Mouse (Mus musculus): ENCODE results near the gene C1qtnf12. TPM values are rescaled to one million over a fixed set of nuclear protein-coding genes. Genes with fewer than 3 reads are reported as not detected.

C1qtnf12 gene
- polyA plus RNA-seq, 1 experiment, result 19.3 TPM

DNA sequence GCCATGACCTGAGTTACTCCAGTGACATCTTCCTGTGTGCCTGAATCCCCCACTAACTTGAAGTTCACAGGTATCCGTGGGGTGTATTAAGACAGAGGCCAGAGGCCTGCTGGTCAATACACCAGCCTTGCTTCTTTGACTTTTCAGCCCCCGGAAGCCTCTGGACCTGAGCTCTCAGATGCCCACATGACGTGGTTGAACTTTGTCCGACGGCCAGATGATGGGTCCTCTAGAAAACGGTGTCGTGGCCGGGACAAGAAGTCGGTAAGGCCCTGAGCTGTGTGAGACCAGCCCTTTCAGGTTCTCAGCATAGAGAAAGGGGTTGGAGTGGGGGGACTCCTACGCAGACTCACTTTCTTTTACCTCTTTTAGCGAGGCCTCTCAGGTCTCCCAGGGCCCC, 2.3 kb downstream of the C1qtnf12 start:
- no peak for TF ChIP-seq POLR2A (IDR thresholded peaks at IDR 0.05; ENCODE audit: extremely low read depth, insufficient read depth, low read length)
- no peak for TF ChIP-seq CTCF (IDR thresholded peaks at IDR 0.05; ENCODE audit: extremely low read depth, insufficient read depth, low read length)
- no peaks in the 10 kb centered on the region; the same call in 1 of the 2 replicates for H3K4me1 ChIP-seq (ENCODE audit: control insufficient read depth, insufficient read depth, low read length)
- H3K4me3 ChIP-seq (ENCODE audit: insufficient read depth, low read length), result no peak overlapping the region
- H3K27ac ChIP-seq (ENCODE audit: insufficient read depth, low read length), result no peak overlapping the region

DNA sequence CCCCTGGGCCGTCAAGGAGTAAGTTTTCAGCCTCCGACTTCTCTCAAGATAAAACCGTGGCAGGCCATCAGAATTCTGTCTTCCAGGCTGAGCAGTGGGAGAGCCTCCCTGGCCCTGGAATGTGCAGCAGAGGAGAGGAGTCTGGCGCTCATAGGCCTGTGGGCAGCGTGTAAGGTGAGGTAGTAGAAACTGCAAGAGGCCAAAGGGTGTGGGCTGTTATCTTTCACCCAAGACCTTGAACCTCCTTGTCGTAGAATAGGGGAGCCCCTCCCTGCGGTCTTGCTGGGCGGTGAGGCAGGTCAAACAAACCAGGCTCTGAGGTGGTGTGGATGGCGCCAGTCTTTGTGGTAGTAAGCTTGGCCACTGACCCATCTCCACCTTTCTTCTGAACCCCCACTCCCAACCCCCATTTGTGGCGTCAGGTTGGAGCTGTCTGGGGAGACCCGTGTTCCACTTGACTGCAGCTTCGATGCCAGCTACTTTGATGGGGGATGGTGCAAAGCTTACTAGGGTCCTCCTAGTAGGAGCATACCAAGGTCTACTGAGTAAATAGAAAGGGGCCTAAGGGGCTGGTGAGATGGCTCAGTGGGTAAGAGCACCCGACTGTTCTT, 7.0 kb downstream of the C1qtnf12 start:
- Histone ChIP-seq H3K4me3 (ENCODE audit: insufficient read depth, low read length) (no peak overlapping the region), H3K4me1 (ENCODE audit: control insufficient read depth, insufficient read depth, low read length) (no peaks in the 10 kb centered on the region), H3K27ac (ENCODE audit: insufficient read depth, low read length) (no peak overlapping the region)
- TF ChIP-seq CTCF (IDR thresholded peaks at IDR 0.05; ENCODE audit: extremely low read depth, insufficient read depth, low read length), result no peak
- TF ChIP-seq POLR2A (IDR thresholded peaks at IDR 0.05; ENCODE audit: extremely low read depth, insufficient read depth, low read length), result no peak

DNA sequence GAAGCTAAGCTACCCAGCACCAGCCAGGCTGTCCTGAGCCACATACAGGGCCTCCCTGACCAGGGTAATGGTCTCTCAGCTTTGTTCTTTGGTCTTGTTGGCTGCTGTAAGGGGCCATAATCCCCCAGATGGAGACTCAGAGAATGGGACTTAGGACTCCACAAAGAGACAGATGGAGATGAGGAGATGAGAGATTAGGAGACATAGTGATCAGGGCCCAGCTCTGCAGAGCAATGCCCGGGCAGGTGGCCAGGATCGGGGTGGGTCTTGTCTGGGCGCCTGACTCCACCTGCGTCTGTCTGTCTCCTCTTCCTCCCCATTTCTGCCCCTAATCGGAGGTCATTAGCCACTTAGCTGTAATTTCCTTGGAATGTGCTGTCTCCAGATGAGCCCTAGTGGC, 8.2 kb downstream of the C1qtnf12 start:
- TF ChIP-seq CTCF (IDR thresholded peaks at IDR 0.05; ENCODE audit: extremely low read depth, insufficient read depth, low read length) (no peak), POLR2A (IDR thresholded peaks at IDR 0.05; ENCODE audit: extremely low read depth, insufficient read depth, low read length) (no peak)
- Histone ChIP-seq H3K4me1 (ENCODE audit: control insufficient read depth, insufficient read depth, low read length) (no peaks in the 10 kb centered on the region), H3K4me3 (ENCODE audit: insufficient read depth, low read length) (no peak overlapping the region), H3K27ac (ENCODE audit: insufficient read depth, low read length) (no peak overlapping the region)

DNA sequence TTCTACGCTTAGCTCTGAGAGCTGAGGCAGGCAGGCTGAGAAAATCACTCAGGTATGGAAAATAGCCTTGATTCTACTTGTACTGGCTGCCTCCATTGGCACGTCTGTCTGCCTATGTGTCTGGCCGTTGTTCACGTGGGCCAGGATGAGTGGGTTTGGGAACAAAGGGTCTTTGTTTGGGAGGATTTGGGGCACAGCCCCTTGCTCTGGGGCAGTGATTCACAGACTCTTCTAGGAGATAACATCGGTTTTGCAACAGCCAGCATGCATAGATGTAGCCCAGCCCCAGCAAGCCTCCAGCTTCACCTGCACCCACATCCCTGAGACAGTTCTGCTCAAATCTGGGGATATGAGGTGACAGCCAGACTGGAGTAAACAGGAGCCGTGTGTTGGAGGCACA, 10.5 kb downstream of the C1qtnf12 start:
- TF ChIP-seq POLR2A (IDR thresholded peaks at IDR 0.05; ENCODE audit: extremely low read depth, insufficient read depth, low read length) (no peak), CTCF (IDR thresholded peaks at IDR 0.05; ENCODE audit: extremely low read depth, insufficient read depth, low read length) (no peak)

DNA sequence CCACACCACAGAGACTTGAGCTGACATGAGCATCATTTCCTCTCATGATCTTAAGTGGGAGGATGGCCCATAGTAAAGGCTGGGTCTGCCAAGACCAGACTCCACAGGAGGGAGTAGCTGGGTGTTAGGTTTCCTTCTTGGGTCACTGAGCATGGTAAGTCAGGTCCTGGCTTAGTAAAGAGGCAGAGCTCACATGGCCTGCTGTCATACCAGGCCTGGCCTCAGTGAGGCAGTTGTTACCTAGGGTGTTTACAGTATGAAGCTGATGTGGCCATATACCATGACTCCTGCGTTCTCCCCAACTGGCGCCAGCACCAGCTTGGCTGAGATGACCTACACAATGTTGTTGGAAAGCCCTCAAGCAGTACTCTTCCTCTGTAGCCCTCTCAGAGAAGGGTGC, 11.1 kb downstream of the C1qtnf12 start:
- Histone ChIP-seq H3K4me3 (ENCODE audit: insufficient read depth, low read length) (no peak overlapping the region), H3K27ac (ENCODE audit: insufficient read depth, low read length) (no peak overlapping the region), H3K4me1 (ENCODE audit: control insufficient read depth, insufficient read depth, low read length) (no peaks in the 10 kb centered on the region)
- TF ChIP-seq POLR2A (IDR thresholded peaks at IDR 0.05; ENCODE audit: extremely low read depth, insufficient read depth, low read length) (no peak), CTCF (IDR thresholded peaks at IDR 0.05; ENCODE audit: extremely low read depth, insufficient read depth, low read length) (no peak)

More for the DNA sequence above, 10.5 kb downstream of the C1qtnf12 start:
- Histone ChIP-seq H3K27ac (ENCODE audit: insufficient read depth, low read length) (no peak overlapping the region), H3K4me3 (ENCODE audit: insufficient read depth, low read length) (no peak overlapping the region), H3K4me1 (ENCODE audit: control insufficient read depth, insufficient read depth, low read length) (no peaks in the 10 kb centered on the region)

DNA sequence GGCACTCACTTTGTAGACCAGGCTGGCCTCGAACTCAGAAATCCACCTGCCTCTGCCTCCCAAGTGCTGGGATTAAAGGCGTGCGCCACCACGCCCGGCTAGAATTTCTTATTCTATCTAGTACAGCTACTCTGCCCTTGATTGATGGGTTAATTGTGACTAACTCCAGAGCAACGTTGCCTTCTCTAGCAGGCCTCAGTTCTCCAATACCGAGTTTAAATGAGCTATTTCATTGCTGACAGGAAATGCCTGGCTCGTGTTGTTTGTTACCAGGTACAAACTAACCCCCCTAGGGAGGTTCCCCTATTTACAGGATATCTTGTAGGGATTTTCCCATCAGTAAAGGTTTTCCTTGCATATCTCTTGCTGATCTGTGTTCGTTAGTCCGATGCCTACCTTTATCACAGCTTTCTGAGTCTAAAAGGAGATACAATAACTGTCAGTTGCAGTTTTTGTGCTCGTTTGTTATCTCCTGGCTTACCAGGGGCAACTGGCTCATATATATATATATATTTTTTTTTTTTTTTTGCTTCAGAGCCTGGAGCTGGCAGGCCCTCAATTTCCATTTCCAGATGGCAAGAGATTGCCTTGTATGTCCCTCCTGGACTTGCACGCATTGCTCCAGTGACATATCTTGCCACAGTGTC, 19.4 kb downstream of the C1qtnf12 start:
- Histone ChIP-seq H3K27ac (ENCODE audit: insufficient read depth, low read length) (no peak overlapping the region), H3K4me1 (ENCODE audit: control insufficient read depth, insufficient read depth, low read length) (no peaks in the 10 kb centered on the region), H3K4me3 (ENCODE audit: insufficient read depth, low read length) (no peak overlapping the region)
- TF ChIP-seq CTCF (IDR thresholded peaks at IDR 0.05; ENCODE audit: extremely low read depth, insufficient read depth, low read length) (no peak), POLR2A (IDR thresholded peaks at IDR 0.05; ENCODE audit: extremely low read depth, insufficient read depth, low read length) (no peak)

DNA sequence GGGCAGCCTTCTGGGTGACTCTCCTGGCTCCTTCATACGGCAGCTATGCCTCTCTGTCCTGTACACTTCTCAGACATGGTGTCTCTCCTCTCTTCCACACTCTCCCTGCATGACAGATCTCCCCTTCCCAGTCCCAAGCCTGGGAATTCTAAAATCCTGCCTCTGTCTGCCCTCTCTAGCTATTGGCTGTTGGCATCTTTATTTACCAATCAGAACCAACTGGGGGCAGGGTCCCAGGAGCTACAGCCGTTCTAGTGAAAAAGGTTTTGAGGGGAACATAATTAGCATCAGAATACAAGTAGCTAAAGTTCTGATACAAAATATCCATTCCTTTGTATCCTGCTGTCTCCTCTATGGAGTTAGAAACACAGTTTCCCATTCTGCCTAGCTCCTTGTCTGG, 21.7 kb downstream of the C1qtnf12 start:
- no peak overlapping the region for H3K27ac ChIP-seq (ENCODE audit: insufficient read depth, low read length)
- no peaks in the 10 kb centered on the region for H3K4me1 ChIP-seq (ENCODE audit: control insufficient read depth, insufficient read depth, low read length)
- no peak overlapping the region for H3K4me3 ChIP-seq (ENCODE audit: insufficient read depth, low read length)
- TF ChIP-seq POLR2A (IDR thresholded peaks at IDR 0.05; ENCODE audit: extremely low read depth, insufficient read depth, low read length) (no peak), CTCF (IDR thresholded peaks at IDR 0.05; ENCODE audit: extremely low read depth, insufficient read depth, low read length) (no peak)

DNA sequence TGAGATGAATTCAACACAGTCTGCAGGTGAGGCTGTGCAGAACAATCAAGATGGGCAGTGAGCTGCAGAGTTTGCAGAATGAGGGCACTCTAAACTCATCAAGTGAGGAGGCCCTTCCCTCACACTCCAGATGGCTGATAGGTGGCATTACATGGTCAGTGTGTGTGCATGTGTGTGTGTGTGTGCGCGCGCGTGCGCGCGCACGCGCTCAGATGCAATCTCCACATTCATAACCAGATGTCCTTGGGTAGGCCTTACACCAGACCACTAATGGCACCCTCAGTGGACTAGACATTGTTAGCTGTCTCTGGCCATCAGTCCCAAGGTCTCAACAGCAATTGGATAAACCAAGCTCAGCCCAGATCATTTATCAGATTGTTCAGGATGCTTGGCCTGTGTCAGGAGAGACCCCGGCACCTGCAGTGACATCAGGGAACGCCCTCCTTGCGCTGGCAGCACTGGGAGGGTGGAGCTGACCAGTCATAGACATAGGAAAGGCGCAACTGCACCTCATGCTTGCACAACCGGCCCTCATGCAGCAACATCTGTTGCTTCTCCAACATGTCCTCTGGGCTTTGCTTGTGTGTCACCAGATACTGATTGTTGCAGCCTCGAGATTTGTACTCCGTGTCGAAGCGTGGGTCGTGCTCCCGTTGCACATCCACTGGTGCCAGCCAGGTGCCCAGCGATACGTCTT, 29.2 kb downstream of the C1qtnf12 start:
- TF ChIP-seq CTCF (IDR thresholded peaks at IDR 0.05; ENCODE audit: extremely low read depth, insufficient read depth, low read length) (no peak), POLR2A (IDR thresholded peaks at IDR 0.05; ENCODE audit: extremely low read depth, insufficient read depth, low read length) (no peak)
- peaks cover 8% of the 10 kb centered on the region for H3K4me1 ChIP-seq (ENCODE audit: control insufficient read depth, insufficient read depth, low read length)
- peak overlapping the region; percentile 98; the same call in 1 of the 2 replicates for H3K27ac ChIP-seq (ENCODE audit: insufficient read depth, low read length)

DNA sequence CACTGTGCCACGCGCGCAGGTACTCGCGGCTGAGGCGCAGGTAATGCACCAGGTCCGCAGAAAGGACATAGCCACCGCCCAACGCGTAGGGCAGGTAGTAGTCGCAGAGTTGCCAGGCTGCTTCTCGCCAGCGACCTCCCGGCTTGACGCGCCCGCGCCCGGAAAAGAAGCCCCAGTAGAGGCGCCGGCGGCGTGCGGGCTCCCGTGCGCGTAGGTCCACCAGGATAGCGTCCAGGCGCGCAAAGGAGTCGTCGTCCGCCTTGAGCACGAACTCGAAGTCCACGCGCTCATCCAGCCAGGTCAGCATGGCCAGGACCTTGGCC, 29.8 kb downstream of the C1qtnf12 start:
- H3K4me3 ChIP-seq (ENCODE audit: insufficient read depth, low read length), result peak overlapping the region; percentile 75
- peaks cover 8% of the 10 kb centered on the region for H3K4me1 ChIP-seq (ENCODE audit: control insufficient read depth, insufficient read depth, low read length)
- peak overlapping the region; percentile 98; the same call in 1 of the 2 replicates for H3K27ac ChIP-seq (ENCODE audit: insufficient read depth, low read length)
- TF ChIP-seq POLR2A (IDR thresholded peaks at IDR 0.05; ENCODE audit: extremely low read depth, insufficient read depth, low read length), result no peak
- no peak for TF ChIP-seq CTCF (IDR thresholded peaks at IDR 0.05; ENCODE audit: extremely low read depth, insufficient read depth, low read length)

More for the DNA sequence above, 29.2 kb downstream of the C1qtnf12 start:
- H3K4me3 ChIP-seq (ENCODE audit: insufficient read depth, low read length), result peak overlapping the region; percentile 75

Data from cortical plate, adult 2 months (tissue).